Mouse (Mus musculus) layer of hippocampus, postnatal 10 days (tissue): ENCODE results near the gene Edar. TPM values are rescaled to one million over a fixed set of nuclear protein-coding genes. Genes with fewer than 3 reads are reported as not detected.

ENCODE experiments used
- DNase-seq, 2 experiments: peaks; one replicate each; pipeline ENCODE4 v3.0.0; 2021; ENCODE audit warnings: low spot score in 2 of 2
- total RNA-seq, 2 experiments: library from RNA; stranded (reverse); gene quantifications; 2 replicates each; pipeline ENCODE4 v1.2.3; 2021

Gene Edar
- total RNA-seq, 2 experiments from 2014 or later, result 0.32 to 0.36 TPM

DNA sequence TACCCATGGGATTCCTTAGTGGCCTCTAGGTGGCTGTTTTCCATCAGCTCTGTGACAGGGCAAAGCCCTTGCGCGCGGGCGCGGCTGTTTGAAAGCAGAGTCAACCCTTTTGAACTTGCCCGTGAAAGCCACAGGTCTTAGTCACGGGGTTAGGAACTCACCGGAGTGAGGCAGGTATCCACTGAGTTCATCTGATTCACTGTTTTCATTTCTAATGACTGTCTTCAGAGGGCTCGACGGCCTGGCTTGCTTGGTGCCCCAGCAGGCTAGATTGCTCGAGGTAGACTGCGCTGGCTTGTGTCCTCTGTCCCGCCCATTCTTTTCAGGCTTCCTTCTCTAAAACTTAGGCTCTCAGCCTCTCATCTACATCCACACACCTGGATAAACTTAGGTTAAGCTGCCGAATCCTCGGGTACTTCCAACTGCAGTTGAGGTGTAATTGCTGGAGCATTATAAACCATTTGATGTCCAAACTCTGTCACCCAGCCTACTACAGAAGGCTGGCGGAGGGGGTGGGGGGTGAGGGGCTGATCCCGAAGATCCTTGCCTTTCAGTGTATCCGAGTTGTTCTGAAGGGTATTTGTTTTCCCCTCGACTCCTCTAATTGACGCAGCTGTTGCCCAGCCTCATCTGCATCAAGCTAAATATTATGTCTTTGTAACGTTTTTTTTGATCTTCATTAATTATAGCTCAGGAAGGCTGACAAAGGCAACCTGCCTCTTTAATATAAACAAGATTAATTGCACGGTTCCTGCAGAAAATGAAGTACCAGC lies 24.0 kb downstream of the Edar start:
- no peak for DNase-seq

DNA sequence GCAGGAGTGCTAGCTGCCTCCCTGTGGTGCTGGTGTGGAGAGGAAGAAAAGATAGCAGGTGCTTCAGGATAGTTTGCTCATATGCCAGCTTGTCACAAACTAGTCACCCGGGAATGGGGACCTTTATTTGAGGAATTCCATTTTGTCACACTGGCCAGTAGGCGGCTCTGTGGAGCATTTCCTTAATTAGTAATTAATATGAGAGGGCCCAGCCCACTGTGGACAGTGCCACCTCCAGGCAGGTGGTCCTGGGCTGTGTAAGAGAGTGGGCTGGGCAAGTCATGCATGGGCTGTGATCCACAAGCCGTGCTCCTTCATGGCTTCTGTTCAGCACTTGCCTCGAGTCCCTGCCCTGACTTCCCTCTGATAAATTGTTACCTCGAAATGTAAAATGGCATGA lies 26.7 kb downstream of the Edar start:
- no peak for DNase-seq

DNA sequence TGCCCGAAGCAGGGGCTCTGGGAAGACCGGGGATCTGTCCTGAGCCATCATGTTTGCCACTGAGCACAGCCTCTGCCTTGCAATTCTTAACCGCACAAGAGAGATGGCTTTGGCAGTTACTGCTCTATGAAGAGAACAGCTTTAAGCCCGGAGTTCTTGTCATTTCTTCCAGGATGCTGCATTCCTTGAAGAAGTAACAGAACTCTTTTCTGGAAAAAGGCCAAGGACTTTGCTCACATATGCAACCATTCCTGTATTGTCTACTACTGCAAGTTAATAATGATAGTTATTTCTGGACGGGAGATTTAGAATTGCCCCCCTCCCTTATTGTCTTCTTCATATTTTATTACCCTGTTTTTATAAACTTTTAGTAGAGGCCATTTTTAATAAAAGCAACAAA lies 30.8 kb downstream of the Edar start:
- DNase-seq, result no peak

DNA sequence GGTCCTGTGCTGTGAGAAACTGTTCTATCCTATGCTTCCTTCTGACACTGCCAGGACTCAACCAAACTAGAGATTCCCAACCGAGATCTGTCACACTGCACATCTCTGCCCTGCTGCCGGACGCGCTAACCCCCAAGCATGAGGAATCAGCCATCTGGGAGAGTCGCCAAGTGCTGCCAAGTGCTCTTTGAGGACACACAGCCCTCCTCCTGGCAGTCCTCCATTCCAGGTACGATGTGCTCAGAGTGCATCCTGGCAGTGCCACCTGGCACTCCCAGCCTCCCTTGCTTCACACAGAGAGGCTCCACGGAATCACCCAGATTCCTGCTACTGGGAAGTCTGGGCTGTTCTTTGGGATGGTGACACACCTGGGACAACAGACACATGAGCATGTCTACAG lies 31.3 kb downstream of the Edar start:
- DNase-seq, result no peak

DNA sequence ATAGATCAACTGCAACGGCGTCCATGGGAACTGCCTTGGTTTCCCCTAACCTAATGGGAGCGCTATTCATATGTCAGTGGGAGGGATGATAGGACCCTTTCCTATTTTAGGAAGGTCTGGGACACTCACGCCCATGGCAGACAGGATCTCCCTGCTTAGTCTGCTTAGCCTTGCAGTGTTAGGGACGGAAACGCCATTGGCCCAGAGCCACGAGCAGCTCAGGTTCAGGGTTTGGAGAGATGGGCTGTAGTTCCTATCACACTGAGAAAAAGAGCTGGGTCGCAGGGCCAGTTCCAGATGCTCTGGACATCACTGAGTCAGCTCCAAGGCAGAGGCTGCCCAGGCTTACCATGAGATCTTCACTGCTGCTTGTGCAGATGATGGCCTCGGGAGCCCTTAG lies 32.5 kb downstream of the Edar start:
- no peak for DNase-seq

DNA sequence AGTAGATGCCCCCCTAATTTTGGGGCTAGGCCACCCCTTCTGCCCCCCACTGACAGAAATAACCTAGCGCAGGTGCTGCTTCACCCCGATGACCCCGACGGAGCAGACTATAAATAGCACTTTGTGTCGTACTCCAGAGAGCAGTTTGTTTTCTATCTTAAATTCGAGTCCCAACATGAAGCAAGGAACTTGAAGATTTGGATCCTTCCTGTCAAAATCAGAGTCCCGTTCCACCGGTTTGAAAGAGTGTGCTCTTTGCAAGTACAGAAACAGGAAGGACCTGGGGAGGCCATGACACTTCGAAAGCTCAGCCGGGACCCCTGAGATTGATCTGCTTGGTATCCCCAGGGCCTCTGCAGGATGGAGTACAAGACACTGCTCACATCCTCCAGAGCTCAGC lies 33.8 kb downstream of the Edar start:
- no peak for DNase-seq

DNA sequence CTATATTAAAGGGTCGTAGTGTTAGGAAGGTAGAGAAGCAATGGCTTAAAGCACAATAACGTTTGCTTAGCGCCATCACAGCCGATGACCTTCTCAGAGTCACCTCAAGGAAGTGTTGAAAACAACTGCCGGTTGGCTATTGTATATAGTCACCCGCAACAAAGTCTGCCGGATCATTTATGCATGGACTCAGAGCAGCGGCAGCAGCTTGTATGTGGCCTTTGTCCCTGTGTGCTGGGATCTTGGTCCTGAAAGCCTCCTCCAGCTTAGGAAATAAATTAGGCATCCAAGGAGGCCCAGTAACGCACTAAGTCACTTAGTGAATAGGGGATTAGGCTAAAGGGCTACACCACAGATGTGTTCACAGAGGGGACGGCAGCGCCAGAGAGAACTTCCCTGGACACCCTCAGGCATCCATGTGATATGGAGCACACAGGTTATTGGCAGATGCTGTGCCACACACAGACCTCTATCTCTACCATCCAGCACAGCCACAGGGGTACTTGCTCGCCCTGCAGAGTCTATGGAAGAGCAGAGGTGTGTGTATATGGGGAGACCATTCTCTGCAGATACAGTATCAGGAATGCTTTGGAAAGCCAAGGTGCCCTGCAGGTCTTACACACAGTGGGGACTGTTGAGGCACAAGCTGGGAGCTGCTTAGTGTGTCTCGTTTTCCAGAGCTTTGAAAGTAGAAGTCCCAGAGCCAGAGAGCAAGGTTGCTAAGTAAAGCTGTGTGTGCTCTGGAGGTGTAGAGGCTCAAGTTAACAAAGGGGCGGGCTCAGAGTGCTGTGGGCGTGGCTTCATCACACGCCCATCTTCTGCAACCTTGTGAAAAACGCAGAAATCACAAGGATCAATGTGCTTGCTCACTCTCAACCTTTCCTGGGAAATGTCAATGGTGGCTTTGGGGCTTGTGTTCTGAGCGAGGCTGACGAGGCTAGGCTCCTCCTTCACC lies 34.7 kb downstream of the Edar start:
- no peak for DNase-seq

DNA sequence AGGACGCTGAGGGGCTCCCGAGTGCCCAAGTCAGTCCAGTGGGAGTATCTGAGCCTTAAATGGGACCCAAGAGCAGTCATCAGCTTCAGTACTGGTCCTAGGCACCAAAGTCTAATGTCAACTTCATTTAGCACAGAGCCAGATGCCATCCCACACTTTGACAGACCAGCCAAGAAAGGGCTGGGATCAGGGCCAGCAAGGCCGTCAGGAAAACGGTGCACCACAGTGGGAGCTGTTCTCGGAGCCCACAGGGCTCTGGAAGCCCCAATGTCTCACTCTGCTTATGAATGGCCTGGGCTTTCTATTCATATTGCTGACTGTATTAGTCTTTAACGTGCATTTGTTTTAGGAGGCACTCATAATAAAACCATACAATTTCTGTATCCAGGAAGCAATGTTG lies 36.2 kb downstream of the Edar start:
- DNase-seq, result peak; percentile 57 to 63

DNA sequence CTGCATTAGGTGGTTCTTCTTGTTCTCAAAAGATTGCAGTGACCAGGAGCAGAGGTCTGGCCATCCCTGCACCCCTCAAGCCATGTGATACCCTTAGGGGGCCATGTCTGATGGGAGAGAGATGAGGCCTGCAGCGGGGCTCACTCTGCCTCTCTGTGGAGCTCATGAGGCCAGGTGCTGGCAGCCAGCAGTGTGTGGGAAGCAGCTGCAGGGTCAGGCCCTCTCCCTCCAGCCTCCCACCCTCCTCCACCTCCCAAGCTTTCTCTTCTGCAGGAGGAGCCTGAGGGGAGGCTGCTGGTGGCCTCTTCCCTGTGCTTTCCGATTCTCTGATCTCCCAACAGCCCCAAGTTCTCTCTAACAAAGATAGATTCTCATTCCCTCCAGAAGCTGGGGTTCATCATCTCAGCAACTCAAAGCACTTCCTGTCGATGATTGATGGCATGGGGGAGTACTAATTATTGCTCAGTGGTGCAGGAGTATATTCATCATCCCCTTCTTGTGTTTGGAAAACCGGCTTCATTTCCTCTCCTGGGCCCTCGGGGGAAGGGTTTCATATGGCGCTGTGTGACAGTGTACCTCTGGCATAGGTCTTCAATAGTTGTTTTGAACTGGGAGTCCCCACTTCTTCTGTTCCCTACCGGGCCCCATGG lies 38.9 kb downstream of the Edar start:
- no peak for DNase-seq

DNA sequence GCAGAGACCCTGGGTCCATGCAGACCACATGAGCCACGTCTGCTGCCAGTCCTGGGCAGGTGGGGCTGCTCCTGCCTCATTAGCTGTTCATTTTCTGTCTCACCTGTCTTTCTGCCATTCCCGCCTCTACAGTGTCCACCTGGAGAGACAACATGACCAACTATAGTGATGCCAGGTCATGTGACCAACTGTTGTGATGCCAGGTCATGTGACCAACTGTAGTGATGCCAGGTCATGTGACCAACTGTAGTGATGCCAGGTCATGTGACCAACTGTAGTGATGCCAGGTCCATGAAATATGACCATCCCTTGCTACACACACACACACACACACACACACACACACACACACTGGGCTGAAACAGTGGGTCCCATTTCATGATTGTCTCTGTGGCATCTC lies 41.9 kb downstream of the Edar start:
- no peak for DNase-seq

DNA sequence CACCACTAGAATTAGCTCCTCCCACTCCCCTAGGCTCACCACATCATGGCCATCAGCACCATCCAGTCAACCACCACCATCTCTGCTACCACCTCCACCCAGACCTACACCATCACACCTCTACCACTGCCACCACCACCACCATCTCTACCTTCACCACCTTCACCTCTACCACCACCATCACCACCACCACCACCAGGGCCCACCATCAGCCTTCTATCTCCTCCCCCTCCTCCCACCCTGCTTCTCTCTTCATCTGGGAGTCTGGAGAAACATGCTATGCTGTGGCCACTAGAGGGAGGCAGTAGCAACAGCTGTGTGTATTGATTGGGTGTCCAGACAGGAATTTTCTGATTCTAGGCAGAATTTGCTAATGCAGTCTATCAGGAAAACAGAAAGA lies 47.9 kb downstream of the Edar start:
- DNase-seq, result peak; percentile 51 to 65

DNA sequence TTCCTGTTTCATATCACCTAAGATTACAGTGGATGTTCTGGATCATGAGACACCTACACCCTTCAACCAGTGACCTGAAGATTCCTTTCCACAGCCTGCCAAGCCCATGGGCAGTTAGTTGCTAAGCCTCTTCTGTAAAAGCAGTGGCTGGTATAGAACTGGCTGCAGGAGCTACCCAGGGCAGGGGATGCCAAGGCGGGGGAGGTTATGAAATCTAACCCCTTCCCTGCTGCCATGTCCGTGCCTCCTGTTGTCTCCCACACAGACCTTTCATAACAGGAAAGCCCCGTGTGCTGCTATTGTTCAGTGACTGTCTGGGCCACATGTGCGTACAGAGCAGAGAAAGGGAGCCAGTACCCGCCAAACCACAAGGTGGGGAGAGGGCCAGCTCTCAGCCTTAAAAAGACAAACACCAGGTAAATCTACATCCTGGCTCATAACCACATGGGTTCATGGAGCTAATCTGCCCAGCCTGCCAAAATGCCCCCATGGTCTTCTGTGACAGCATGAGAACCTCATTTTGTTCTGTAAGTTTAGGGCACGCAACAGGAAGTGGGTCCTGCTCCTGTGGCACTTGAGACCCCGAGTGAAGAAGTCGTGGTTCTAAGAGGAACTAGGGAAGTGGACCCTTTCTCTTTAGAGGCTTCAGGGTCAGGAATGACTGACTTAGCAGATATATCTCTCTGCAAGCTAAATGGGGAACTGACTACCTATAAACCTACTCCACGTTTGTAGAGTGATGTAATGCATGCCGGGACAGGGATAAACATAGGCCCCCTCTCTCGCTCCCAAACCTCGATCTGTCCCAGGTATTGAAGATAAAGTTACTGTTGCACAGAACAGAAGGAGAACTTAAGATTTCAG lies 50.4 kb downstream of the Edar start:
- DNase-seq, result no peak

DNA sequence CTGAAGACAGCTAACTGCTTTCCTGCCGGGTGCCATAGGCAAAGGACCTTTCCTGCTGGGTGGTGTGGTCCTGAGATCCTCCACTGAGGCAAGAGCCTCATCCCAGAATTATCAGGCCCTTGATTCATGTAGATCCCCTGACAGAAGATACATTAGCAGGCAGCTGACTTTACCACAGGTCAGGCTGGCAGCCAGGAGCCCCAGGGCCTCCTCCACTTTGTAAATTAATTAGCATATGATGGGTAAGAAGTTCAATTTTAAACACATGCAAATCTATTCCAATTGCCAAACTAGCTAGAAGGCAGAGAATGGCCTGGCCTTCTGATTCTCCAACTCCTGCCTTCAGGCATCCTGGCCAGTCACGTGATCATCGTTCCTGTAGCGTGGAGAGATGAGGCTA lies 56.2 kb downstream of the Edar start:
- no peak for DNase-seq

DNA sequence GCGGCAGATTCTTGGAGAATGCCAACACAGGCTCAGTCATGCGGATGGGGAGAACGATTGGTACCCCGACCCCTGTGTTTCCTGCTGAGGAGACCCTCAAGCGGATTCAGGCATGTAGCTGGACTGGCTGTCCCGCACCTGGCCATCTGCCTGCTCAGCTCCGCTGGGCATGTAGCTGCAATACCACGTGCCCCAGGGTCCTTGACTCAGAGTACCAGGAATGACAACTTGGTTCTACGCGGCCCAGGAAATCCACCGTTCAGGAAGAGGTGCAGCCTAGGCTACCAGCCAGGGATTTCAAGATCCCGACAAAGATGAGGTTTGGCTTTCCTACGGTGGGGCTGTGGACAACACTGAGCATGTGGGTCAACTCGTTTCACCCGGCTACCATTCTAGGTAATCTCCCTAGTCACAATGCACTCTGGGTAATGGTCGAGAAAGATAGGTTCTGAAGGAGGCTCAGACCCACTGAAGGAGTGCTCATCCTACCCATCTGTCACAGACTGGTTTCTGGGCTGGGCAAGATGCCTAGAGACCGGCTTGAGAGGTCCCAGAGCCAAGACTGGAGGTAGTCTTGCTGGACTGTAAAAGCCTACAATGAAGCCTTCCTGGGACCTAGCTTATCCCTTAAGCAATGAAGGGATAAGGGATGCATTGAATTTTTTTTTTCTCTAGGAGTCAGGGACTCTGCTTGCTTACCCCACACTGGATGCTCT lies 56.8 kb downstream of the Edar start:
- DNase-seq, result no peak

DNA sequence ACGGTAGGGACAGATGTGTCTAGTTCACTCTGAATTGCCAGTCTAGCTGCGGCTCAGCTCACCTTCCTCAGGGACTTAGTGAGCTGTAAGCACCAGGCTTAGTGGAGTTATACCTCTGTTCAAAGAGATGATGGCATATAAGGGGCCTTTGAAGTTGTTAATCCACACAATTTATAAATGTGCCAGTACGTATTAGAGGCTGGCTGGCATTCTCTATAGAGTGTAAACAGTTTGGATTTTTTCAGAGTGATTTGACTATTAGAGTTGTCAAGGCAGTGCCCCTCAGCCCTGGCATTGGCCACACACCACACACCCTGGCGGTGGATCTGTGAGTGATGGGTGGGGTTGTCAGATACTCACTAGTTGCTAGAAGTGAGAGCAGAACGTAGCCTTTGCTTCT lies 58.9 kb downstream of the Edar start:
- DNase-seq, result no peak

DNA sequence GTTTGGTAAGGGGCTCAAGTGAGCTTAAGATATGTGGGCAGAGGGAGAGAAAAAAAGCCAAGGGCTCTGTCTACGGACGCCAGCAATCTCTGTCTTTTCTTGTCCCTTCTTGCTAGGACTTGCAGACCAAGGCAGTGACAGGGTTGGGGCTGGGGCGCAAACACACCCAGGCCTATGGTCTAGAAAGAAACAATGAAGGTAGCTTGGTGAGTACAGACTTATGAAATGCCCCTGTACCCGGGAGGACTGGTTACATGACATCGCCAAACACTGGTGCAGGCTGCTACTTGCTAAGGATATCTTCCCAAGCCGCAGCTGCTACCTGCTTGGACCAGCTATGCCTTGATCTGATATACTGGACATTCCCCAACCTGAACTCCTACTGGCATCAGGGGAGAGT lies 60.9 kb downstream of the Edar start:
- no peak for DNase-seq

DNA sequence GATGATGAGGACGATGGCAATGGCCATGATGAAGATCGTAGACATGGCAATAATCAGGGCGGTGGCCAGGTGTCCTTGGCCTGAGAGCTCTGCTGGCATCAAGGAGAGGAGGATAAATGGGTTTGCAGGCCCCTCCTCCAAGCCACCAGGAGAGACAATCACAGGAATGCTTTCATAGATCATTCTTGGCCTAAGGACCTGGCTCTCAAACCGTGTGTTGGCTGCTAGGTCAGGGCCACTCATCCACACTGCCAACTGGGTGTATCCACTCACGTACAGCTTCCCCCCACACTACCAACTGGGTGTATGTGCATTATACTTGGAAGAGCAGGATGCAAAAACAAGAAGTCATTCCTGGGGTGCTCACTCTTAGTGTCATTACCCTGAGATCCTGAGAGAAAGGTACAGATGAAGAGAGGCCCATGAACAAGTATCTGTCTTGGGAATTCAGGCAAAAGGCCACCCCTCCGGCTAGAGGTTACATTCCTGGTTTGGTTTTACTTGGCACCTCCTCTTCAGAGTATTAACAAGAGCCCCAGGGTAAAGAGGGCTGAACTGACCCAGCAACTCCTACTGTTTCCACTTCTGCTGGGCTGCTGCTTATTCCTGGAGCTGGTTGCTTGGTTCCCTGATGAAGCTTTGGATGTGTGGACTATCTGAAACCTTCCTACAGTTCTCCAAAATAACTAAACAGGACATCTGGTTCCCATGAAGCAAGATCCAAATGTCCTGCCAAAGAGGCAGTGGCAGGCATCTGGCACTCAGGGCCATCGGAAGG lies 64.8 kb downstream of the Edar start:
- no peak for DNase-seq

DNA sequence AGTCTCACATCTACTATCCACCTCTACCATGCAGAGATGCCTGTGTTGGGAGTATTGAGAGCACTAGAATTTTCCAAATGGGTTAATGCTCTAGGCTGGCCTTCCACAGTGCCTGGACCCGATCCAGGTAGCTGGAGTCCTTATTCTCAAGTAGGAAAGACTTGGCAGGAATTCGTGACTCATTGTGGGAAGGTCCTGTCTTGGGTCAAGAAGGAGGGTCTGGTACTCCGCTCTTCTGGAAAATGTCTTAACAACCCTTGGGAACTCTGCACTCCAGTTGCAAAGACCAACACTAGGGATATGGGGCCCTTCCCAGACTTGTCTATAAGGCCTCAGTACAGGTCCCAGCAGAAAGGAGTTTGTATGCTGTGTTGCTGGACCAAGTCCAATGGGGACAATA lies 66.6 kb downstream of the Edar start:
- DNase-seq, result no peak

DNA sequence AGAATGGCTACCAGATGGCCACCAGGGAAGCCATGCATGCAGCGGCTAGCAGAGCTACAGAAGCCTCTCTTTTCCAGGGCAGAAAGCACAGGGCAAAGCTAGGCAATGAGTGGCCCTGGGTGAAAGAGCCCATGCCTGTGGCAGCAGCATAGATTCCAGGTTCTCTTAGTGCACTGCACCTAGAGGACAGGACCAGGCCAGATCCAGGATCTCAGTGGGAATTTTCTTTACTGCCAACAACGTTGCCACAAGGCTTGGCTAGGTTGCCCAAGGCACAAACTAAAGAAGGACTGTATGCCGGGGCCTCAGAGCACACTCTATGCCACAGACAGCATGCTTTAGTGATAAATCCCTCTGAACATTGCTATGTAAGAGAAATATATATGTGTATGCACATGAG lies 69.1 kb downstream of the Edar start:
- no peak for DNase-seq

DNA sequence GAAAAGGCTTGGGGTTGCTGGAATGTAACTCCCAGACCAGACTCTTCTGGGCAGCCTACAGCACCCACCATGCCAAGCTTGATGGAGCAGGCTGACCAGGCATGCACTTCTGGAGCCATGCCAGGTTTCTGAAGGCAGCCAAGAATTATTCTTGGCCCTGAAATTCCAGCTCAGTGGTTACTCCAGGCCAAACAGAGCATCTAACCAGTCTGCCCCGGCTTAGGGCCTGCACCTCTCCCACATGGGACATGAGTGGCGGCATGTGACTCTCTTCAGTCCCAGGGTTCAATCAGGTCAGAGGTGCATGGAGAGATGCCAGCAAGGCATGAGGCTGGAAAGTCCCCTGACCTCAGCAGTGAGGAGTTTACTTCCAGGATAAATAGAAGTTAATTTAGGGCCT lies 70.7 kb downstream of the Edar start:
- DNase-seq, result peak; percentile 43 to 55
